Mouse (Mus musculus) brain, embryonic 14.5 days (tissue): ENCODE measurements at regions not wholly inside any gene's neighbourhood (a gene's known extent, or its start where the extent isn't known, plus 50 kb on each side); places are given as distances from the start of the nearest gene placed in this dataset.

Experiments used
- CTCF ChIP-seq: fragments of 200-500 bp; IDR thresholded peaks from 2 replicates; pipeline ENCODE4 v1.5.1; 2012; ENCODE audit warnings: inconsistent platforms, mild to moderate bottlenecking, moderate library complexity, borderline replicate concordance; ENCODE audit not compliant: insufficient read depth, insufficient read length; ENCODE audit errors: extremely low read depth
- POLR2A ChIP-seq: fragments of 200-500 bp; IDR thresholded peaks from 2 replicates; pipeline ENCODE4 v1.6.1; 2012; ENCODE audit warnings: mild to moderate bottlenecking, inconsistent platforms, borderline replicate concordance; ENCODE audit not compliant: poor library complexity, insufficient read depth, insufficient read length, severe bottlenecking; ENCODE audit errors: extremely low read depth

- TF ChIP-seq POLR2A (no peak), CTCF (no peak)
These were observed 178.3 kb downstream of the Bcl2l11 start for GRCm38 (mm10) chr2:128304063-128304712.
